Mouse (Mus musculus): ENCODE data around the gene Arhgap17. TPM values are rescaled to one million over a fixed set of nuclear protein-coding genes. Genes with fewer than 3 reads are reported as not detected.

Arhgap17 gene
- polyA plus RNA-seq, 1 experiment from 2014 or later, result 27.0 TPM

GRCm38 (mm10) chr7:123349813-123350212 lies 19.9 kb downstream of the Arhgap17 start:
- H3K36me3 ChIP-seq, result no peaks in the 10 kb centered on the region
- no peak overlapping the region for H3K4me3 ChIP-seq
- no peak overlapping the region for H3K27ac ChIP-seq
- no peak for DNase-seq (ENCODE audit: low spot score)
- peaks cover 35% of the 10 kb centered on the region for H3K4me1 ChIP-seq
- 76% methylated on average over 11 of the region's 11 CpGs for WGBS
- no peaks in the 10 kb centered on the region for H3K9me3 ChIP-seq
- H3K27me3 ChIP-seq (ENCODE audit: insufficient read depth, poor library complexity, severe bottlenecking), result no peaks in the 10 kb centered on the region

DNA sequence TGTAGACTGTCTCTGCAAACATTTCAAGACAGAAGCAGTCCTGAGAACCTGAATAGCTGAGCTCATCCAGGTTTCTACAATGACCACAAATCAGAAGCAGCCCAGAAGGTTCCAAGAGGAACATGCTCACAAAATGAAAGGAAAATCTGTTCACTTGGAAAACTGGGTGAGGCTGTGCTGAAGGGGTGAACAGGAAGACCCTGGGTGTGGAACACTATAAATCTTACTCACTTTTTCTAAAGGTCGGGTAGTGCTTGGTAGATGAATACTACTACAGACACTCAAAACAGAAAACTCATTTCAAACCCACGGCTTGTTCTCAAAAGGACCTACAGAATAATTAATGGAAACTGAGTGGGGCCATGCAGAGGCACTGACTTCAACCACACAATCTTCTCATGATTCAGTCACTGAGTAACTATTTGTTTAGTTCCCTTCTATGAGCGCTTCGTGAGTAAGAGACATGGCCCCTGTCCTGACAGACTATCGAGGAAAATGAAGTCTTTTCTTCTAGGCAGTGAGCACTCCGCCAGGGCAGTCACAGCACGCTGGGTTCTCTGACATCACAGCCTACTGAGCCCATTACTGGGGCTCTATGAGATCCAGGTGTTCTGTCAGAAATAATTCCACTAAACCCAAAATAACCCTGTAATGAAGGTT lies 23.0 kb downstream of the Arhgap17 start:
- Histone ChIP-seq H3K4me1 (peaks cover 45% of the 10 kb centered on the region), H3K36me3 (no peaks in the 10 kb centered on the region), H3K9me3 (no peaks in the 10 kb centered on the region), H3K27ac (no peak overlapping the region), H3K27me3 (ENCODE audit: insufficient read depth, poor library complexity, severe bottlenecking) (no peaks in the 10 kb centered on the region), H3K4me3 (no peak overlapping the region)
- WGBS, result 86% methylated on average over 7 of the region's 7 CpGs
- no peak for DNase-seq (ENCODE audit: low spot score)

DNA sequence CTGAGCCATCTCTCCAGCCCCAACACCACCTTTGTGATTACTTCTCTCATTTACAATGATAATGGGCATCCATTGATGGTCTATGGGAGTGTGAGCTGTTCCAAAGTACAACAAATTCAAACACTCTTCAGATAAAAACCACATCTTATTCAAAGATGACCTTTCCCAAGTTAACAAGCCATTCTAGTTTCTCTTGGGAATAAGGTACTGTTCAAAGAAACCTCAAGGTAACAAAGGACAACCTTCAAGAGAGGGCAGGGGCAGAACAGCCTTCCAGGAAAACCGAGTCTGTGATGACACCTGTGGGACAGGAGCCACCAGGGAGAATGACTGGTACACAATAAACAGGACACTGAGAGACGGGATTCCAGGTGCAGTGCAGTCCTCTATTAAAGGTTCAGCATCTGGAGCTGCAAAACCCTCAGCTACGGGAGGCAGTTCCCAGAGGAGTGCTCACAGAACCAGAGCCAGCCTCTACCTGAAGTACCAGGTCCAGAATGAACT lies 24.6 kb downstream of the Arhgap17 start:
- no peaks in the 10 kb centered on the region for H3K9me3 ChIP-seq
- 83% methylated on average over 3 of the region's 3 CpGs for WGBS
- H3K27ac ChIP-seq, result no peak overlapping the region
- peaks cover 57% of the 10 kb centered on the region for H3K4me1 ChIP-seq
- no peak for DNase-seq (ENCODE audit: low spot score)
- H3K27me3 ChIP-seq (ENCODE audit: insufficient read depth, poor library complexity, severe bottlenecking), result no peaks in the 10 kb centered on the region
- no peak overlapping the region for H3K4me3 ChIP-seq
- H3K36me3 ChIP-seq, result no peaks in the 10 kb centered on the region

GRCm38 (mm10) chr7:123344079-123344780 lies 25.5 kb downstream of the Arhgap17 start:
- no peaks in the 10 kb centered on the region for H3K36me3 ChIP-seq
- no peak overlapping the region for H3K27ac ChIP-seq
- H3K9me3 ChIP-seq, result no peaks in the 10 kb centered on the region
- peaks cover 50% of the 10 kb centered on the region for H3K4me1 ChIP-seq
- 82% methylated on average over 5 of the region's 5 CpGs for WGBS
- no peak overlapping the region for H3K4me3 ChIP-seq
- DNase-seq (ENCODE audit: low spot score), result no peak
- H3K27me3 ChIP-seq (ENCODE audit: insufficient read depth, poor library complexity, severe bottlenecking), result no peaks in the 10 kb centered on the region

DNA sequence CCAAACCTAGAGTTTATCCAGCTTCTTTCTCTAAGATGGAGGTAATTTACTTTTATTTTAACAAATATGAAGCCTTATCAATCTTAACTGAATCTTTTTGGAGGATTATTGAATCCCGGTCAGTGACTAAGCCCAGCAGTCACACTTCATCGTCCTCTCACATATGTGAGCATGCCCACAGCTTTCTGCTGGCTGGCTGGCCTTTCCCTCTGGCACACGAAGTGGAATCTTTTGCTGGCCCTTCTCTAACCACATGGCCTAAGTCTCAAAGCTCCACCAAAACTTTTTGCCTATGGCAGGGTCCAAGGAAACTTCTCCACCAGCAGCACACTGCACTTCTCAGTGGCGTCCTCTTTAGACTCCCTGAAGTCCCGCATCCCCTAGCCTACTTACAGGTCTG lies 27.8 kb downstream of the Arhgap17 start:
- H3K4me3 ChIP-seq, result no peak overlapping the region
- H3K9me3 ChIP-seq, result no peaks in the 10 kb centered on the region
- 65% methylated on average over 5 of the region's 5 CpGs for WGBS
- no peak for DNase-seq (ENCODE audit: low spot score)
- peaks cover 70% of the 10 kb centered on the region for H3K4me1 ChIP-seq
- H3K36me3 ChIP-seq, result no peaks in the 10 kb centered on the region
- no peaks in the 10 kb centered on the region for H3K27me3 ChIP-seq (ENCODE audit: insufficient read depth, poor library complexity, severe bottlenecking)
- H3K27ac ChIP-seq, result peak overlapping the region; percentile 13; the same call in 1 of the 2 replicates

DNA sequence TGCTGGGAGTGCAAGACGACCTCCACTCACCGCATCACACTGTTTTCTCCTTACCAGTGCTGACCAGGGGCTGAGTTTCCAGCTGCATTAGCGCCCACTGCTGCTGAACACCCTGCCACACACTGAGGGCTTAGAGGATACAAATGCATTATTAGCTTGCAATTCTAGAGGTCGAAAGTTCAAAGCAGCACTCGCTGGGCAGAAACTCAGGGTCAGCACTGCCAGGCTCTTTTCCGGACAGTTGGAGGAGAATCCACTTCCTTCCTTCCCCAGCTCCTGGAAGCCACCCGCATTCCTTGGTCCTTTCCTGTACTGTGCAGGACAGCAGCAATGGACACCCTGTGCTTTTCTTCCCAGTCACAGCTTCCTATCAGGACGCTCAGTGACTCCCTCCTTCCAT lies 31.4 kb downstream of the Arhgap17 start:
- no peaks in the 10 kb centered on the region for H3K9me3 ChIP-seq
- no peak overlapping the region for H3K4me3 ChIP-seq
- DNase-seq (ENCODE audit: low spot score), result peak; percentile 66
- WGBS, result 55% methylated on average over 8 of the region's 8 CpGs
- H3K27me3 ChIP-seq (ENCODE audit: insufficient read depth, poor library complexity, severe bottlenecking), result no peaks in the 10 kb centered on the region
- no peaks in the 10 kb centered on the region for H3K36me3 ChIP-seq
- H3K4me1 ChIP-seq, result peaks cover 72% of the 10 kb centered on the region
- no peak overlapping the region; the same call in 1 of the 2 replicates for H3K27ac ChIP-seq

DNA sequence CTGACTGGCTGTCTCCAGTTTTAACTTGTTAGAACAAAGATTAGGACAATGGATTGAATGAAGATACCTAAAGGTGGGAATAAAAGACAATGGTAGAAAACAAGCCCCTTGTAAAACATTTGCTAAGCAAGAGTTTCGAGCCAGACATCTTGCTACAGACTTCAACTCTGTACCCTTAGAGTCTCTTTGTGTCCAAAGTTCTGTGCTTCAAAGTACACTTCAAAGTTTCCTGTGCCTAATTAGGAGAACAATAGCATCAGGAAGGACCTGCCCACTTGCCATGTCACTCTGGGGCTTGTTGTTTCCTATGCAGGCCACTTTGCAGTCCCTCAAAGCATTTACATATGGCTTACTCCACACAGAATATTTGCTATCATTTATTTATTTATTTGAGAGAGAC lies 33.4 kb downstream of the Arhgap17 start:
- H3K4me1 ChIP-seq, result peaks cover 56% of the 10 kb centered on the region
- no peaks in the 10 kb centered on the region for H3K36me3 ChIP-seq
- no peaks in the 10 kb centered on the region for H3K27me3 ChIP-seq (ENCODE audit: insufficient read depth, poor library complexity, severe bottlenecking)
- DNase-seq (ENCODE audit: low spot score), result no peak
- WGBS, result 62% methylated on average over 1 of the region's 1 CpGs
- H3K27ac ChIP-seq, result peak overlapping the region; percentile 31; the same call in 1 of the 2 replicates
- no peaks in the 10 kb centered on the region for H3K9me3 ChIP-seq
- H3K4me3 ChIP-seq, result no peak overlapping the region

GRCm38 (mm10) chr7:123330506-123330905 lies 39.2 kb downstream of the Arhgap17 start:
- H3K27ac ChIP-seq, result 0 out of 2 replicates have a peak overlapping the region, but pooled peaks have one; percentile 17
- WGBS, result 89% methylated on average over 9 of the region's 9 CpGs
- H3K27me3 ChIP-seq (ENCODE audit: insufficient read depth, poor library complexity, severe bottlenecking), result no peaks in the 10 kb centered on the region
- H3K36me3 ChIP-seq, result peaks cover 10% of the 10 kb centered on the region; the same call in 1 of the 2 replicates
- no peaks in the 10 kb centered on the region for H3K9me3 ChIP-seq
- peaks cover 39% of the 10 kb centered on the region for H3K4me1 ChIP-seq
- DNase-seq (ENCODE audit: low spot score), result no peak
- H3K4me3 ChIP-seq, result no peak overlapping the region

DNA sequence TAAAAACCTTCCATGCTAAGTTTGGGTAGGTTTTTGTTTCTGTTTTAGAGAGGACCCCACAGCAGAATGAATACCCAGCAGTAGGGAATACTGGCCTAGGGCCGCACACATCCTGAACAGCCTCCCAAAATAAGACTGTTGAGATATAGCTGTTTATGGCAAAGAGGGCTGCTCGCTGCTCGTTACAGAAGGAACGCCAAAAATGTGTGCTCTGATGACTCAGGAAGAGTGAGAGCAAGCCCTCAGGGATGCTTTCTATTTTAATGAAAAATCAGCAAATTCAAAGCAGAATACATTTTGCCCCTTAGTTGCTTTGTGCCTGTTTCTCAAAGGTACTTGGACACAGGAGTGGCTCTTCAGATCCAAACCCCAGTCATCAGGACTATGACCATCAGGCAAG lies 41.8 kb downstream of the Arhgap17 start:
- no peaks in the 10 kb centered on the region for H3K9me3 ChIP-seq
- H3K27me3 ChIP-seq (ENCODE audit: insufficient read depth, poor library complexity, severe bottlenecking), result no peaks in the 10 kb centered on the region
- WGBS, result 55% methylated on average over 4 of the region's 4 CpGs
- DNase-seq (ENCODE audit: low spot score), result no peak
- H3K4me3 ChIP-seq, result no peak overlapping the region
- peaks cover 30% of the 10 kb centered on the region for H3K36me3 ChIP-seq
- peaks cover 32% of the 10 kb centered on the region for H3K4me1 ChIP-seq
- H3K27ac ChIP-seq, result peak overlapping the region; percentile 52; the same call in 1 of the 2 replicates

GRCm38 (mm10) chr7:123326901-123327300 lies 42.8 kb downstream of the Arhgap17 start:
- H3K36me3 ChIP-seq, result peaks cover 39% of the 10 kb centered on the region
- peaks cover 32% of the 10 kb centered on the region for H3K4me1 ChIP-seq
- 57% methylated on average over 4 of the region's 4 CpGs for WGBS
- H3K27me3 ChIP-seq (ENCODE audit: insufficient read depth, poor library complexity, severe bottlenecking), result no peaks in the 10 kb centered on the region
- no peak overlapping the region for H3K27ac ChIP-seq
- H3K9me3 ChIP-seq, result no peaks in the 10 kb centered on the region
- no peak overlapping the region for H3K4me3 ChIP-seq
- DNase-seq (ENCODE audit: low spot score), result no peak

DNA sequence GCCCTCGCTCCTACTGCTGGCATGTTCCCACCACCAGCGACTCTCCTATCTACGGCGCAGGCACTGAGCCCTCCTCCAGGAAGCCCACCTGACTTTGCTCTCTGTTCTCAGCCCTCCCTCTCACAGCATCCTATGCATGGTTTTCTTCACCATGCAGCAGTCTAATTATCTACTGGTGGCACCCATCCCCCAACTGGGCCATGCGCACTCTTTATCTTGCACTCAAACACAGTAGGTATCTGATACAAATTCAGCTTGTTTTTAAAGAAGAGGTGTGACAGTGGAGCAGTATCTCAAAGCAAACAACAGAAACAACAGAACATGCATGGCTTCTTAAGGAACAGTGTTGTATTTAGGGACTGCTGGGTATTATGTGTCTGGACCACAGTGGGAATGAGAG lies 43.7 kb downstream of the Arhgap17 start:
- WGBS, result 60% methylated on average over 5 of the region's 5 CpGs
- Histone ChIP-seq H3K4me3 (no peak overlapping the region), H3K27me3 (ENCODE audit: insufficient read depth, poor library complexity, severe bottlenecking) (no peaks in the 10 kb centered on the region), H3K36me3 (peaks cover 48% of the 10 kb centered on the region), H3K4me1 (peaks cover 32% of the 10 kb centered on the region), H3K9me3 (no peaks in the 10 kb centered on the region), H3K27ac (no peak overlapping the region)
- no peak for DNase-seq (ENCODE audit: low spot score)

GRCm38 (mm10) chr7:123324105-123324504 lies 45.6 kb downstream of the Arhgap17 start:
- no peaks in the 10 kb centered on the region for H3K9me3 ChIP-seq
- no peaks in the 10 kb centered on the region for H3K27me3 ChIP-seq (ENCODE audit: insufficient read depth, poor library complexity, severe bottlenecking)
- H3K36me3 ChIP-seq, result peaks cover 65% of the 10 kb centered on the region
- WGBS, result 90% methylated on average over 1 of the region's 1 CpGs
- no peak for DNase-seq (ENCODE audit: low spot score)
- H3K4me1 ChIP-seq, result peaks cover 32% of the 10 kb centered on the region
- no peak overlapping the region for H3K4me3 ChIP-seq
- H3K27ac ChIP-seq, result no peak overlapping the region

DNA sequence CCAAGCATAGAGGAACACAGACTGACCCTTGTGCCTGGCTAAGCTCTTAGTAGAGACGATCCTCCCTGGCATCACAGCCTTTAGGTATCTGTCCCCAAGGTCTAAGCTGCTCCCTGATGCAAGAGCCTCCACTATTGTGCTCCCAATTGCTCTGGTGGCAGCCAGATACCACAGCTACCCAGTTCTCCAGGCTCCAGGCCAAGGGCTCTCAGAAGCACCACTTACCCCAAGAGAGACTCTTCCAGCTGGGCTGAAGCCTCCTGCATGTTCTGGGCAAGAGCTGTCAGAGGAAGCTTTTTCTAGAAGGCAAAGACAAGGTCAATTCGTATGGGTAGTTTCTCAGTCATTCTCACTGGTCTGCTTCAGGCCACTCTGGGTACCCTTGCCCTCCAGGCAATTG lies 46.3 kb downstream of the Arhgap17 start:
- Histone ChIP-seq H3K4me1 (peaks cover 29% of the 10 kb centered on the region), H3K36me3 (peaks cover 71% of the 10 kb centered on the region), H3K4me3 (no peak overlapping the region), H3K27me3 (ENCODE audit: insufficient read depth, poor library complexity, severe bottlenecking) (no peaks in the 10 kb centered on the region), H3K27ac (no peak overlapping the region), H3K9me3 (no peaks in the 10 kb centered on the region)
- no peak for DNase-seq (ENCODE audit: low spot score)
- WGBS, result 84% methylated on average over 2 of the region's 2 CpGs
